Mouse (Mus musculus) lung, postnatal 10 days (tissue): ENCODE measurements around the gene Hspg2.
"Not testable (repeated sequence)": the region's sequence is repeated elsewhere in the genome, so short reads cannot be mapped to it uniquely, and the experiment has no call there.

Experiments
- DNase-seq: peaks from one replicate; pipeline ENCODE4 v3.0.0; 2021

Gene Hspg2

DNA sequence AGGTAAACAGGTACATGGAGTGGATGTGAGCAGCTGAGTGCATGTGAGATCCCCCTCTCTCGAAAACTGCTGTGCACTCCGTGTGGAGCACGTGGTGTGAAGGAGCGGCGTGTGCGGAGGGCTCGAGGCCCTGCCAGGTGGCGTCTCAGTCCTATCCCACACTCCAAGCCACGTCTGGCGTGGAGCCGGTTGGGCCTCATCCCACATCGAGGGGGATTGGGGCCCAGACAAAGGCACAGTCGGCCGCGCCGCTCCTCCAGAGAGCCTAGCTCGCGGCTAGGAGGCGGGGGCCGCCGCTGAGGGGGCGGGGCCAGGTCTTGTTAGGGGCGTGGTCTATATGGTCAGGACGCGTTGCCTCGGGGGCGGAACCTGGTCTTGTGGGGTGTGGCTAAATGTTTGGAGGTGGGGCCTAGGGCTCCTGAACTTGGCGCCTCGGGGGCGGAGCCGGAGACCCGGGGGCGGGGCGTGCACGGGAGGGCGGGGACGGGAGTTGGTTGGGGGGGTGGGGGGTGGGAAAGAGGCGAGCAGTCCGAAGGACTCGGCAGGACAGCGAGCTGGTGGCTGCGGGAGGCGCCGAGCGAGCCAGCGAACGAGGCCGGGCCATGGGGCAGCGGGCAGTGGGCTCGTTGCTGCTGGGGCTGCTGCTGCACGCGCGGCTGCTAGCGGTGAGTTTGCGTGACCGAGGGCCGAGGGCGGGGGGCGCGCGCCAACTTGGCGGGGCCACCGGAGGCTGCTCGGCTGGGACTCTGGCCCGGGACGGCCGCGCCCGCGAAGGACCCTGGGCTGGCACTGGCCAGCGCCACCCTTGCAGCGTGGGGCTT is at the start of gene Hspg2:
Hspg2 (plus strand) TSS at position 510 of the 821 bp plus-strand sequence.
- peak; percentile 98 for DNase-seq

GRCm38 (mm10) chr4:137430502-137430901 is 38.1 kb upstream of the Hspg2 start, which contains the start of gene Cela3b:
Gene Cela3b (minus strand): TSS chr4:137430540.
- no peak for DNase-seq

DNA sequence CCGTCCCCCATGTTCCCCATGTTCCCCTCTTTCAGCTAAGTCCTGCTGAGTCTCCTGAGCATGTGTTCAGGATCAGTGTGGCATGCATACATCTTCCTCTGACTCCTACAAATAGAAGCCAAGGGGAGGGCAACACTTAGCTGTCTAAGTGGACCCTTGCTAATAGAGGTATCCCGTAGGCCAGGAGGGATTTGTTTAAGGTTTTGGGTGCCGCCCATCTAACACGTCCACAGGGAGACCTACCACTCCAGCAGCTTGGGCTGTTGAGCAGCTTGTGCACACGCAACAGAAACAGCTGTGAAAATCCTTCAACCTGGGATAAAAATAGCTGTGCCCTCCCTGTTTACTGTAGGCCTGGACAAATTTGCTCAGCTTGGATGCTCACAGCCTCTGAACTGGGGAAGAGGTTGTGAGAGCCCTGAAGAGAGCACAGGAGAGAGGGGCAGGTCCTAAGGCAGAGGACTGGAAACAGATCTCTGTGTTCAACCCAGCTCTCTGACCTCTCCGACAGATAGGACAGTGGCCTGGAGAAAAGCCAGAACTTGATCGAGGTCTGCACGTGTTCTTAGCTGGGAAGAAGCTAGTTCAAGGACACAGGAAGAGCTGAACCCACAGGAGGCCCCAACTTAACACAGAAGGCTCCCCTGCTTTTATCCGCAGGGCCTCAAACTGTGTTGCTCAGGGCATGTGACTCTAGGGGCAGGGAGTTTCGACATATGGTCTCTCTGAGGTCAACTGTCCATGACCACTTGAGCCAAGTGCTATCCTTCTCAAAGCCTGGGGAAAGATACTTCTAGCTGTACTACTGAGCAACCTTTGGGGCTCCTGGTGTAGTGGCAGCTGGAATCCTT is 35.6 kb upstream of the Hspg2 start:
- DNase-seq: not testable (repeated sequence)

GRCm38 (mm10) chr4:137436979-137437669 is 31.4 kb upstream of the Hspg2 start:
- no peak for DNase-seq

DNA sequence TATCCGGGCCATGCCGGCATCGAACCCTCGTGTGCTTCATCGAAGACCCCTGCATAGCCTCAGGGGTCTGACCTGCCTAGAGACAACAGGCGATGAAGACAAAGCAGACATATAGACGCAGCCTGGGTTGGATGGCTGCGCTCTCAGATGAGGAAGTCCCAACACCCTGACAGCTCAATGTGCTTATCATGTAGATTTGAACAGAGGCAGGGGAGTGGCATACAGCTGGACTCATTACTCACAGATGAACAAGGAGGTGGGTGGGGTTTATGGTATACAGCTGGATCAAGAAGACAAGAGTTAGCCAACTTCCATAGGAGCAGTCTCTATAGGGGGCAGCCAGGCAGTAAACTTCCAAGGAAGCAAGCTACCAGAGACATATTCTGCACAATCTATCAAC is 29.7 kb upstream of the Hspg2 start:
- no peak for DNase-seq

- no peak for DNase-seq
Measured at GRCm38 (mm10) chr4:137441332-137441731, 27.2 kb upstream of the Hspg2 start.

DNA sequence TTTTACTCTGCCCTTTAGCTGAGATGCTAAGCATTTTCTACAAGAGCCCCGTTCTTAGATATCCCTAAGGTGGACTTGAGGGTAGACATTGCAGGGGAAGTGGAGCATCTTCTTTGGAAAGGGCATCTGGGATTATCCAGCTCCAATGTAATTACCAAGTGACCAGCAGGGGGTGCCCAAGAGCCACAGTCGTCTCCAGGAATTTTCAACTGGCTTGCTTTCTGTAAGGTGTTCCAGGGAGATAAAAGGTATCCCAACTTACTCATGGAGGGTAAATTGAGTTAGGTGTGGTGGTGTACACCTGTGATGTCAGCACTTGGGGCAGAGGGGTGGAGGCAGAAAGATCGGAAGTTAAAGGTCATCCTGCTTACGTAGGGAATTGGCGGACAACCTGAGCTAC is 24.9 kb upstream of the Hspg2 start:
- peak; percentile 75 for DNase-seq

DNA sequence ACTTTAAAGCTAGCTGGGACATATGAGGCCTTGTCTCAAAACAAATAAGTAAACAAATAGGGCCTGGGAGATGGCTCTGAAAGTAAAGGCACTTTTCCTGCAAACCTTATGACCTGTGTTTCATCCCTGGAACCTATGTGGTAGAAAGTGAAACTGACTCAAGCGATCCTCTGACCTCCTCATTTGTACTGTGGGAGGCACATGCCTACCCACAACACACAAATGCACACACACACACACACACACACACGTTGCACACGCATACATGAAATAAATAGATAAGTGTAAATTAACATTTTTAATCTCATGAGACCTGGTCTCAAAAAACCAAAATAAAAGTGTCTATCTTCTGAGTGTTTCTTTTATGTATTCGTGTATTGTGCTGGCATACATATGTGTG is 22.7 kb upstream of the Hspg2 start:
- no peak for DNase-seq

DNA sequence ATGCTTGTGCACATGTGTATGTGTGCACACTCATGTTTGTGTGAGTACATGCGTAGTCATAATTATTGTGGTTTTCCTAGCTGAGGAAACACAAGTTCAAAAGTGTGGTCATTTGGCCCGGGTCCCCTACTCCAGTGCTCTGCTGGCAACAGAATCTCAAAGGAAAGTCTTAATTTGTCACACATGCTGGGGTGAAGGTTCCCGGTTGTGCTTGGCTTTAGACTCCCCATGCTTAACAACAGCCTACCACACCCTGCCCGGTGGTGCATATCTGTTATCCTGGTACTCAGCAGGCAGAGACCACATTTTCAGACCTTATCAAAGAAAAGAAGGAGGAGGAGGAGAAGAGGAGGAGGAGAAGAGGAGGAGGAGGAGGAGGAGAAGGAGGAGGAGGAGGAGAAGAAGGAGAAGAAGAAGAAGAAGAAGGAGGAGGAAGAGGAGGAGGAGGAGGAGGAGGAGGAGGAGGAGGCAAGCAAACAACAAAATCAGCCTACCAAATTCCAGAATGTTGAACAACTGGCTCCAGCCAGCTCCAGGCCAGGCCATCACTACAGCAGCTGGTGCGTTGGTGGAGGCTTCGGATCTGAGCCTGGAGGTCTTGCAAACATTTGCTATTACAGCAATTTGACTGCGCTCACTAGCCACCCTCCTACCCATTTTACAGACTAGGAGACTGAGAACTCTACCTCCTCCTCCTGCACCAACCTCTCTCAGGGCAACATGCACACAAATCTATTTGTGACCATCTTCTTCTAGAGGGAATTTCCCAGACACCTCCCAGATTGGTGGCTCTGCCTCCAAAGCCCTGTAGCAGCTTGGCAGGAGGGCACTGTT is 21.0 kb upstream of the Hspg2 start:
- no peak for DNase-seq

DNA sequence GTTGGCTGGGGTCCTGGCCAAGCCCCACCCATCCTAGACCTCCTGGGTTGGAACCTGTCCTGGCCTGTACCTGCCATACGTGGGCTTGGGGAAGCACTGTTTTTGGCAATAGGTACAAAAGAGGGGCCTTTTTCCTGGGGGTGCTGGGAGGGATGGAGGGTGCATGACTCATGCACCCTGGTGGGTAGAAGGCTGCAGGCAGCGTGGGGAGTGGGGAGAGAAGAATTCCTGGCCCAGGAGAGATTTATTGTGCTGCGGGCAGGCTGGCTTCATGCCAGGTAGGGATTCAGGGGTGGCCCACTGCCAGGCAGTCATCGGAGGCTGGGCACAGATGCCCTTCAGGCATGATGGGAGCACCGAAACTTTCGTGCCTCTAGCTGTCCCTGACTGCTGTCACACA is 20.4 kb upstream of the Hspg2 start:
- DNase-seq: no peak

- no peak for DNase-seq
Measured at GRCm38 (mm10) chr4:137448641-137449040, 19.9 kb upstream of the Hspg2 start.

DNA sequence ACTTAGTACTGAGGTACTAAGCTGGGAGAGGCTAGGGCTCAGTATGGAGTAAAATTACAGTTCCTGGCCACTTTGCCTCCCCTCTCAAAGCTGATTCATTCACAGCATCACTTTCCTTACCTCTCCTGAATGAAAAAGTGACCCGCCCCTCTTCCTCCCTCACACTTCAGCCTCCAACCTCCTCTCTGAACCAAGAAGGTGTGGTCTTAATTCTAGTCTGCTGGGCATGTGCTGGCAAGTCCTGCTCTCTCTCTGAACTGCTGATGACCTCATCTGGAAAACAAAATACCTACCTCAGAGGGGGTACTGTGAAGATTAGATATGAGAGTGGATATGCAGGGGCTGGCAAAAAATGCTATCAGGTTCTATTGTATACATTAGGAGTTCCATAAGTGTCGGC is 19.4 kb upstream of the Hspg2 start:
- no peak for DNase-seq

GRCm38 (mm10) chr4:137449715-137450114 is 18.9 kb upstream of the Hspg2 start:
- no peak for DNase-seq

DNA sequence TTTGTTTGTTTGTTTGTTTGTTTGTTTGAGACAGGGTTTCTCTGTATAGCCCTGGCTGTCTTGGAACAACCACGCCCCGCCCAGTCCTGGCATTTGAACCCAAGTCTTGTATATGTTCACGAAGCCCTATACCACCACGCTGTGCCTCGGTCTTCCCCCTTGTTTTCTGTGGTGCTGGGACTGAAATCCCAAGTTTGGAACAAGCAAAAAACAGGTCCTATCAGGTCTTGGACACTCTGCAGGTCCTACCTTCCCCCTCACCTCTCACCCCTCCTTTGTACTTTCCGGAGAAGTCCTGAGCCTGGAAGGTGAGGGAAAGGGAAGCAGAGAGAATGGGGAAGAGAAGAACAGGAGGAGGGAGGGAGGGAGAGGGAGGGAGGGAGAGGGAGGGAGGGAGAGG is 16.4 kb upstream of the Hspg2 start:
- DNase-seq: no peak

DNA sequence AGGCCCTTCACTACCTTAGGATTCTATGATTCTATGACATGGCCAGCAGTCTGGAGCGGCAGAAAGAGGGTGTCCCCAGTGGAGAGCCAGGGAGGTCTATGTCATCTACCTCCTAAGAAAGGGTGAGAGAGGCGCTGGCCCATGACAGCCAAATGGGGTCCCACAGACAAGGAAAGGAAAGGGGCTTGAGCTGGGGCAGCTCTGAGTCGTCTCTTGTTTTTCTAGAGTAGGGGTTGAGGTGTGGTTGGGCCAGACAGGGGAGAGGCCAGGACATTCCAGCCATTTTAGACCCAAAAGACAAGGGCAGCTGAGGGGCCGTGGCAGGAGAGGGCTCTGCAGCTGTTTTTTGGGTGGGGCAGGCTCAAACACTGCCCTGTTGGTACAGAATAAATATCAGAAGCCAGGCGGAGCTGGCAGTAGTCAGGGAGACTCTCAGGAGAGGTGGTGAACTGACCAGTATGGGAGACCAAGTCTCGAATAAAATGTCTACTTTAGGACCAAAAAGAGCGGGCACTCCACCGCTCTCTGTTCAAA is 15.3 kb upstream of the Hspg2 start, which contains the start of gene 1700013G24Rik:
1700013G24Rik (plus strand) TSS at position 51 of the 534 bp plus-strand sequence.
- no peak for DNase-seq

- no peak for DNase-seq
Measured at GRCm38 (mm10) chr4:137454582-137454981, 14.0 kb upstream of the Hspg2 start.

DNA sequence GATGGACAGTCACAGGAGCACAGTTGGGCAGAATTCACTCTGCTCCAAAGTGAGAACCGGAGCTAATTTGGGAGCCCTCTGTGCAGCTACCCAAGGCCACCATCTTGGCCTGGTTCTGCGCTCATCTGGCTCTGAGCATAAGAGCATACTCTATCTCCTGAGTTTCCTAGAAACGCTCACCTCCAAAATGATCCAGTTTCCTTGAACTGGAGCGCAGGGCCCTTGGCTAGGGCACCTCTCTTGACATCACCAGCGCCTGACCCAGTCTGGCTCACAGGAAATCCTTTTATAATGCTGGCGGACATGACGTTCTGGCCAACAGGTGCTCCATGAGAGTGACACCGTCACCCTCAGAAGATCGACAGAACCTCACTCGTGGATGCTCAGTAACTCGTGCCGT is 12.0 kb upstream of the Hspg2 start:
- DNase-seq: no peak

GRCm38 (mm10) chr4:137457292-137457691 is 11.3 kb upstream of the Hspg2 start:
- DNase-seq: no peak

DNA sequence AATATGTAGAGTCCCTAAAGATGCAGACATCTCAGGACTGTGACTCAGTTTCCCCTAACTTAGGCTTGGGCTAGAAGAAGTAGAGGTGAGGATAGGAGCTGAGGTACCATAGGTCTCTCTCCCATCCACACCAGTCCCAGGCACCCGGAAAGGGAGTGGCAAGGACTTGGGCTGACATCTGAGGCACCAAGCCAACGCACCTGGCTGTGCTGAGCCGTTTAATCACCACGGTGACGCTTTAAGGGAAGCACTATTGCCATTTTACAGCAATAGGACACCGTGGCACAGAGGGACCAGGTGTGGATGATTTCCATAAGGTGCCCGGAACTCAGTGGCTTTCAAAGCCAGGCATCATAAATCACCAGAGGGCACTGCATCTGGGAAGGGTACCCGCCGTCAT is 10.3 kb upstream of the Hspg2 start:
- no peak for DNase-seq

DNA sequence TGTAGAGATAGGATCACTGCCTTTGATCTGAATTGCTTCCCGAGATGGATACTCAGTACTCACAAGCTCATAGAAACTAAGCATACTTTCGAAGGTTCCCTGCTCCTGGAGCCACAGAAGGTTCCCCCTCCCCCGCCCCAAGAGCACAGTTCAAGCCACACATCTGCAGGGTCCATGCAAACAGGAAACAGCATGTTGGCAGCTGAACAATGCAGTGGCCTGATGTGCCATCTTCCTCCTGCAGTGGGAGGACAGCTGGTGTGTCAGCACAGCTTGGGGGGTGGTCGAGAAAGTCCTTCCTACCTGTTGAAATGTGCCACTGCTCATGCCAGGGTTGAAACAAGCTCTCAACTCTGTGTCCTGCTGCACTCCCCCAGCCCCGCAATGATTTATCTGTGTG is 9.7 kb upstream of the Hspg2 start:
- DNase-seq: no peak

GRCm38 (mm10) chr4:137460676-137461075 is 7.9 kb upstream of the Hspg2 start:
- no peak for DNase-seq

- no peak for DNase-seq
Measured at GRCm38 (mm10) chr4:137461217-137461616, 7.4 kb upstream of the Hspg2 start.
